7 mouse cellular contexts compared by ENCODE assay signal in genomic region chr5:38561426-38562024, GRCm38 (mm10). TPM values are rescaled to one million over a fixed set of nuclear protein-coding genes. Genes with fewer than 3 reads are reported as not detected.
DNase-seq lines count a peak whose midpoint lies in the region; ATAC-seq and TF ChIP-seq lines count a peak whose summit lies in the region.

No protein-coding gene starts in this region.

- no peak for TF ChIP-seq CTCF in intestine, postnatal 0 days (IDR thresholded peaks at IDR 0.05; ENCODE audit: low read depth)
- no peak for TF ChIP-seq CTCF in small intestine, adult 2 months (IDR thresholded peaks at IDR 0.05; ENCODE audit: extremely low read depth, insufficient read length, insufficient replicate concordance, low read depth, low read length)

- peak overlapping the region; percentile 98 for H3K27ac ChIP-seq in intestine, postnatal 0 days (ENCODE audit: low read depth, low read length)
- H3K27ac ChIP-seq in midbrain, embryonic 12.5 days (replicated peaks) = peak overlapping the region; percentile 89
- H3K27ac ChIP-seq in small intestine, adult 2 months (ENCODE audit: insufficient read depth, low read depth, low read length) = peak overlapping the region; percentile 99

- TF ChIP-seq POLR2A in small intestine, adult 2 months (IDR thresholded peaks at IDR 0.05; ENCODE audit: low read depth, low read length) = peak; percentile 82

- H3K36me3 ChIP-seq in intestine, postnatal 0 days (ENCODE audit: control insufficient read depth, insufficient read depth) = peaks cover 28% of the 10 kb centered on the region; the same call in 1 of the 2 replicates
- peaks cover 26% of the 10 kb centered on the region for H3K36me3 ChIP-seq in midbrain, embryonic 12.5 days
- H3K36me3 ChIP-seq in small intestine, adult 2 months (ENCODE audit: control insufficient read depth, insufficient read depth, low read length) = peaks cover 33% of the 10 kb centered on the region

- H3K4me3 ChIP-seq in intestine, postnatal 0 days (ENCODE audit: low read depth, low read length) = peak overlapping the region; percentile 98
- H3K4me3 ChIP-seq in midbrain, embryonic 12.5 days = peak overlapping the region; percentile 97
- peak overlapping the region; percentile 74 for H3K4me3 ChIP-seq in small intestine, adult 2 months (ENCODE audit: low read depth, low read length)

- H3K4me1 ChIP-seq in intestine, postnatal 0 days (replicated peaks; ENCODE audit: control insufficient read depth, insufficient read depth, low read length) = 0 out of 2 replicates have a peak, but pooled peaks cover 11% of the 10 kb centered on the region
- H3K4me1 ChIP-seq in midbrain, embryonic 12.5 days = peaks cover 25% of the 10 kb centered on the region
- peaks cover 22% of the 10 kb centered on the region; the same call in 1 of the 2 replicates for H3K4me1 ChIP-seq in small intestine, adult 2 months (ENCODE audit: control insufficient read depth, insufficient read depth, insufficient read length, low read length)

- WGBS in intestine, postnatal 0 days = under 1% methylated on average over 68 of the region's 79 CpGs
- under 1% methylated on average over 70 of the region's 79 CpGs for WGBS in midbrain, embryonic 12.5 days
- WGBS in small intestine, adult 2 months = under 1% methylated on average over 77 of the region's 79 CpGs

- peak; percentile 98 for ATAC-seq in intestine, postnatal 0 days
- peak; percentile 98 for ATAC-seq in midbrain, embryonic 12.5 days (ENCODE audit: low FRiP score, low read depth)

- peak overlapping the region; percentile 83 for H3K4me2 ChIP-seq in intestine, postnatal 0 days (replicated peaks; ENCODE audit: low read depth)
- peak overlapping the region; percentile 82 for H3K4me2 ChIP-seq in midbrain, embryonic 12.5 days (replicated peaks)

- intact Hi-C loops in left cerebral cortex, postnatal 4 days (cut with DNase I) = no loop called here

- peak overlapping the region; percentile 97 for H3K9ac ChIP-seq in intestine, postnatal 0 days (ENCODE audit: low read depth, low read length)
- peak overlapping the region; percentile 97 for H3K9ac ChIP-seq in midbrain, embryonic 12.5 days (replicated peaks)

- H3K9me3 ChIP-seq in intestine, postnatal 0 days (ENCODE audit: control insufficient read depth) = no peaks in the 10 kb centered on the region
- H3K9me3 ChIP-seq in midbrain, embryonic 12.5 days = no peaks in the 10 kb centered on the region

- no peaks in the 10 kb centered on the region for H3K27me3 ChIP-seq in intestine, postnatal 0 days (replicated peaks; ENCODE audit: control insufficient read depth, insufficient read depth, low read length)
- no peaks in the 10 kb centered on the region for H3K27me3 ChIP-seq in midbrain, embryonic 12.5 days
- no peaks in the 10 kb centered on the region for H3K27me3 ChIP-seq in small intestine, adult 2 months (ENCODE audit: control insufficient read depth, insufficient read depth, low read length)

- DNase-seq in adrenal gland, adult 8-10 months = peak; percentile 98
- peak; percentile 99 for DNase-seq in embryo, embryonic 9.5 days (ENCODE audit: extremely low spot score)
- peak; percentile 46 for DNase-seq in gonadal fat pad, adult 2 months (ENCODE audit: low read depth)
- peak; percentile 98 for DNase-seq in left cerebral cortex, postnatal 4 days

RNA-seq across cellular contexts. Expression of gene Wdr1, which starts 1.5 kb away (rescaled TPM):
- total RNA-seq in adrenal gland, adult 8-10 months (2022) = 100 to 1,000 TPM; 119 to 140 (median 124) TPM
- 132 and 145 TPM in 2 replicates for polyA plus RNA-seq in gonadal fat pad, adult 2 months (2012; rRNA removed)
- 173 and 176 TPM in 2 replicates for polyA plus RNA-seq in intestine, postnatal 0 days (2015; fragmentation: Nextera tagmentation; extraction: Ambion mirVana)
- total RNA-seq in left cerebral cortex, postnatal 4 days (2021) = 100 to 1,000 TPM; 200 to 204 TPM
- polyA plus RNA-seq in midbrain, embryonic 12.5 days (2016; fragmentation: Nextera tagmentation; extraction: Ambion mirVana) = 140 and 151 TPM in 2 replicates
- polyA plus RNA-seq in small intestine, adult 2 months (2012; rRNA removed) = 99.3 and 223 TPM in 2 replicates

RNA-seq across cellular contexts. Expression of gene Slc2a9, which starts 58.6 kb away (rescaled TPM):
- 1 to 10 TPM; 1.4 to 6.2 (median 3.7) TPM for total RNA-seq in adrenal gland, adult 8-10 months (2022)
- 7.8 and 9.8 TPM in 2 replicates for polyA plus RNA-seq in gonadal fat pad, adult 2 months (2012; rRNA removed)
- polyA plus RNA-seq in intestine, postnatal 0 days (2015; fragmentation: Nextera tagmentation; extraction: Ambion mirVana) = 2.4 and 3.4 TPM in 2 replicates
- total RNA-seq in left cerebral cortex, postnatal 4 days (2021) = 1 to 10 TPM; 1.0 to 1.4 TPM
- 0.26 and 0.76 TPM in 2 replicates for polyA plus RNA-seq in midbrain, embryonic 12.5 days (2016; fragmentation: Nextera tagmentation; extraction: Ambion mirVana)
- 5.4 and 17.3 TPM in 2 replicates for polyA plus RNA-seq in small intestine, adult 2 months (2012; rRNA removed)

Comparison
In these comparisons a context has a peak if more than half of its experiments do, and no peak if none do; other contexts are left out.
1. Peak in every context shown above with its lines: DNase-seq, ATAC-seq, H3K4me3 ChIP-seq and H3K27ac ChIP-seq.
2. DNase-seq: peak in every context shown above with its lines; median percentile 99 in embryo, embryonic 9.5 days; 98 in adrenal gland, adult 8-10 months; 98 in left cerebral cortex, postnatal 4 days; 46 in gonadal fat pad, adult 2 months.